Mouse (Mus musculus): ENCODE measurements at regions not wholly inside any gene's neighbourhood (a gene's known extent, or its start where the extent isn't known, plus 50 kb on each side); places are given as distances from the start of the nearest gene placed in this dataset.

DNA sequence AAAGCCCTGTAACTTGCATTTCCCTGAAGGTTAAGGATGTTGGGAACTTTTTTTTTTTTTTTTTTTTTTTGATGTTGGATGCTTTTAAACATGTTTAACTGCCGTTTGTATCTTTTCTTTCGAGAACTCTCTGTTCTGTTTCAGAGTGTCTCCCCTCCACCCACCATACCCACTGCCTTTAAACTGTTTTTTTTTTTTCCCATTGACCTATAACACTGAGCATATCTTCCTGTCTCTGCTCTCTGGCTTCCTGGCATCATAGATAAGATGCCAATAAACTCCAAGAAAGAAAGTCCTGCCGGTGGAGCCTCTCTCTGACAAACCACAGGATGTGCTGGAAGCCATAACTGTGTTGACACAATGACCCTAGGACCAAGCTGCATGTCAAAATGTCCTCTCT lies 128.6 kb downstream of the Pdgfra start:
- TF ChIP-seq EP300 (IDR thresholded peaks at IDR 0.05; ENCODE audit: insufficient read depth, low read depth, low read length) (no peak), CTCF (IDR thresholded peaks at IDR 0.05) (no peak)

Measured in heart, adult 2 months (tissue).